ENCODE assay signal across 8 mouse cellular contexts in the genomic region with DNA sequence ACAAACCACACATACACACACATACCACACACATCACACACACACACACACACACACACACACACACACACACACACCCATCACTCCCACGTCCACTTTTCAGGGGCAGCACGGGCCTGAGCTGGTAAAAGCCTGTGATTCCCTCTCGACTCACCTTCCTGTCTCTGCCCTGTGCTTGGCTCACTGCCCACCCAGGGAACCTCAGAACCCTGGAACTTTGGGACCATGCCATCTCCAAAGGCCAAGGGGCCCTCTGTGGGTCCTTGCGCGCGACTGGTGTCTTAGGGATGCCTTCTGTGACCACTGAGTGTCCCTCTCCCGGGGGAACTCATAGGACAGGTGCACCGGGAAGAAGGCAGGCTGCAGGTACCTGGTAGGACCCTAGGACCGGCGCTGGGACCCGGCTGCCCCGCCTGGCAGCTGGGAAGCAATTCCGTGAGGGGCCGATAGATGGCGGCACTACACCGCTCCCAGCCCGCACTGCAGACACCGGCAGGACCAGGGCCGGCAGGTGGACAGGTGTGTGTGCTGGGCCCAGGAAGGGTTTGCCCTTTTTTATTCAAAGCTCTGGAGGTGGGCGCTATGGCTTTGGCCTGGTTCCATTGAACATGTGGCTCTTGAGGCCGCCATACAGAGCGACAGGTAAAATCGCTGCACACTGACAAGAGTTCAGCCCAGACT.
DNase-seq lines count a peak whose midpoint lies in the region; ATAC-seq and TF ChIP-seq lines count a peak whose summit lies in the region.

No protein-coding gene starts in this region.

- H3K9me3 ChIP-seq in liver, embryonic 11.5 days (ENCODE audit: control insufficient read depth, low read length), result no peaks in the 10 kb centered on the region
- no peaks in the 10 kb centered on the region for H3K9me3 ChIP-seq in neural tube, embryonic 13.5 days

- no peak for ATAC-seq in liver, embryonic 11.5 days (replicated peaks; ENCODE audit: low FRiP score)
- no peak for ATAC-seq in neural tube, embryonic 13.5 days (ENCODE audit: low read depth)

- WGBS in kidney, adult 2 months, result 5% methylated on average over 23 of the region's 23 CpGs
- 8% methylated on average over 23 of the region's 23 CpGs for WGBS in liver, embryonic 11.5 days
- 5% methylated on average over 23 of the region's 23 CpGs for WGBS in neural tube, embryonic 13.5 days

- no peaks in the 10 kb centered on the region for H3K4me1 ChIP-seq in kidney, adult 2 months (ENCODE audit: control insufficient read depth, insufficient read depth, low read length)
- no peaks in the 10 kb centered on the region; the same call in 1 of the 2 replicates for H3K4me1 ChIP-seq in liver, embryonic 11.5 days (replicated peaks; ENCODE audit: control insufficient read depth, insufficient read depth, low read length)
- peaks cover 26% of the 10 kb centered on the region for H3K4me1 ChIP-seq in neural tube, embryonic 13.5 days (replicated peaks)

- peak; percentile 83 for TF ChIP-seq CTCF in kidney, adult 2 months (conservative IDR thresholded peaks at IDR 0.05; ENCODE audit: insufficient read depth, insufficient read length, low read depth, low read length)

- DNase-seq in heart, adult 18-20 months, result peak; percentile 11 to 55
- no peak for DNase-seq in heart, postnatal 25 days (ENCODE audit: low spot score)
- DNase-seq in cerebellum, adult 9-11 months, result peak; percentile 75
- DNase-seq in frontal cortex, postnatal 36 days (ENCODE audit: low spot score in 2 of 2), result peak; percentile 53 to 60
- peak; percentile 67 for DNase-seq in kidney, adult 2 months
- DNase-seq in liver, embryonic 11.5 days (ENCODE audit: low spot score), result peak; percentile 64
- DNase-seq in thymus, postnatal 36 days, result peak; percentile 36 to 39

- no peak overlapping the region for H3K4me2 ChIP-seq in liver, embryonic 11.5 days
- peak overlapping the region; percentile 14; the same call in 1 of the 2 replicates for H3K4me2 ChIP-seq in neural tube, embryonic 13.5 days

- TF ChIP-seq POLR2A in kidney, adult 2 months (IDR thresholded peaks at IDR 0.05; ENCODE audit: low read depth, low read length), result no peak

- H3K4me3 ChIP-seq in kidney, adult 2 months (ENCODE audit: insufficient read depth, low read depth, low read length), result no peak overlapping the region
- no peak overlapping the region for H3K4me3 ChIP-seq in liver, embryonic 11.5 days (ENCODE audit: low read depth, low read length)
- H3K4me3 ChIP-seq in neural tube, embryonic 13.5 days, result no peak overlapping the region

- intact Hi-C loops in heart, postnatal 25 days (cut with DNase I), result loop anchor here (2.0 to 5.0 kb wide), 2 partner anchors 345 to 422 kb away; no protein-coding TSS in a partner anchor

- no peak overlapping the region for H3K27ac ChIP-seq in kidney, adult 2 months (ENCODE audit: insufficient read depth, low read depth, low read length)
- no peak overlapping the region for H3K27ac ChIP-seq in liver, embryonic 11.5 days (ENCODE audit: low read depth, low read length)
- no peak overlapping the region for H3K27ac ChIP-seq in neural tube, embryonic 13.5 days (replicated peaks)

- no peaks in the 10 kb centered on the region for H3K27me3 ChIP-seq in kidney, adult 2 months (replicated peaks; ENCODE audit: control insufficient read depth, insufficient read depth, low read length)
- H3K27me3 ChIP-seq in liver, embryonic 11.5 days (replicated peaks; ENCODE audit: control insufficient read depth, insufficient read depth, low read length), result peaks cover 18% of the 10 kb centered on the region
- peaks cover 39% of the 10 kb centered on the region for H3K27me3 ChIP-seq in neural tube, embryonic 13.5 days

- no peaks in the 10 kb centered on the region for H3K36me3 ChIP-seq in kidney, adult 2 months (ENCODE audit: control insufficient read depth, insufficient read depth, low read length)
- no peaks in the 10 kb centered on the region for H3K36me3 ChIP-seq in liver, embryonic 11.5 days (ENCODE audit: control insufficient read depth, insufficient read depth, low read length)
- no peaks in the 10 kb centered on the region for H3K36me3 ChIP-seq in neural tube, embryonic 13.5 days

- H3K9ac ChIP-seq in liver, embryonic 11.5 days (ENCODE audit: low read depth, low read length), result no peak overlapping the region
- no peak overlapping the region for H3K9ac ChIP-seq in neural tube, embryonic 13.5 days
